Mouse (Mus musculus): ENCODE results near the gene Ctr9.

Ctr9 gene

DNA sequence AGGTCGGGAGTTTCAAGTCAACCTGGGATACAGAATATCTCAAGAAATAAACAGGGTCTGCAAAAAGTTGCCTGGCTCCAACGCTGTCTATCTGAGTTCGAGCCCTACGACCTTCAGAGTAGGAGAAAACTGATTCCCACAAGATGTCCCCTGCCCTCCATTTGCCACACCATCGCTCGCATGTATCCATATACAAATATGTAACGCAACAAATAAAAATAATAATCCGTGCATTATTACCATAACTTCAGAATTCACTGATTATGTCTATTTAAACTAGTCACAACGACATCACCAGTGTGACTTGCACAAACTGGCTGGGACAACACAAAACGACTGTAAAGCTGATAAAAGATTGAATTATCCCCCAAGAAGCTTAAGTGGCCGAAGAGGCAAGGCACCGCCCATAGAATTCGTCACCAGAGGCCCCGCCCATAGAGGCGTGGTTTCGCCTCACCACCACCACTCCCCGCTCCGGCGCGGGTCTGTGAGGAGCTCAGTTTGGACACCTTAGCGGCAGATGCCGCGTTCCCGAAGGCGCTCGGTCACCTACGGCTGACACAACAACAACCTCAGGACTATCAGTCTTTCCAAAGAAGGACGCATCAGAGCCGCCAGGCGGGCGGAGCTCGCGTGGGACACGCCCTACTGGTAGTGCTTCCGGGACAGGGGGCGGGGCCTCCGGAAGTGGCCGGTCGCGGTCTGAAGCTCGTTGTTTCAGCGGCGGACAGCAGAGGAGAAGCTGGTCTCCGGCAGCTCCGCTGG, at the start of gene Ctr9:
Gene Ctr9 (plus strand): TSS at position 671 of the 765 bp plus-strand sequence.
- peak; percentile 71 for DNase-seq (ENCODE audit: low read depth, low spot score)

DNA sequence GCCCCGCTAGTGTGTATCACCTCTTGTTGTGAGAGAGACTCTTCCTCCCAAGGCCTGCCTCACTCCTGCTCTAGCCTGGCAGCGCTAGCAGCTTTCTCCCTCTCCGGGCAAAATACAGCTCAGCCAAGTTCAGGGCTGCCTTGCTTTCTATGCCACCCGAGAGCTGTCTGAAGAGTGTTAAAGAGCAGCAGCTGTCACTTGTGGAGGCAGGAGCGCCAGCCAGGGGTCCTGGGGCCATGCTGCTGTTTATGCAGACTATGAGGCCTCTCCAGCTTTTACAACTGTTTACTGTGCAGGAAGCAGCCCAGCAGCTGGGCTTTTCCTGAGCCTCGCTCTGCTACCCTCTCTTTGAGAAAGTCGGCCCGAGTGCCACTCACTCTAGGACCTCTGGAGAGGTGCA, 47.7 kb upstream of the Ctr9 start:
- no peak for DNase-seq (ENCODE audit: low read depth, low spot score)

DNA sequence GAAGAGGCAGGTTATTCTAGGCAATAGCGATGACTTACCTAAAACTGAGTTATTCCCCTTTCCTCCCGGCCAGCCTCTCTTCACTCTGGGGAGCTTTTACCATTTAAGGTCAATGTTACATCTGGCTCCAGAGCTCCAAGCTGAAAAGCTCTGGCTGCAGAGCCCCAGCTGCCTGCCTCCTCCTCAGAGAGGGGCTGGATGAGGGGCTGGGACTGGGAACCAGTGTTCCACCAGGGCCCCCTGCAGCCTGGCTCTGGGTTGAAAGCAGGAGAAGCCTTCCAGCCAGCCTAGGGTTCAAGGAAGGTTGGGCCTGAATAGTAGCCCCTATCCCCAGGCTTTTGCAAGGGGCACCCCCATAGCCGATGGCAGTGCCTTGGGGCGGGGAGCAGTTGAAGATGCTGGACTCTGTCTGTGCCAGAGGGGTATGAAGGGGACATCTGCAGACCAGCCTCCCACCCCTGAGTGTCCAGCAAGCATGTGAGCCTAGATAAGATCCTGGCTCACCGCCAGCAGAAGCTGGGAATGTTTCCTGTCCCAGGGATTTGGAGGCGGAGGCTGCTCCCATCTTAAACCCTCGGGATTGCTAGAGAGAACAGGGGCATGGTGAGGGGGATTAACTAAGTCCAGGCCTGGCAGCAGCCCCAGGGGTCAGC, 46.6 kb upstream of the Ctr9 start, which contains the start of gene Mrvi1:
Gene Mrvi1 (minus strand): TSS at position 409 of the 653 bp plus-strand sequence.
- DNase-seq (ENCODE audit: low read depth, low spot score): no peak

DNA sequence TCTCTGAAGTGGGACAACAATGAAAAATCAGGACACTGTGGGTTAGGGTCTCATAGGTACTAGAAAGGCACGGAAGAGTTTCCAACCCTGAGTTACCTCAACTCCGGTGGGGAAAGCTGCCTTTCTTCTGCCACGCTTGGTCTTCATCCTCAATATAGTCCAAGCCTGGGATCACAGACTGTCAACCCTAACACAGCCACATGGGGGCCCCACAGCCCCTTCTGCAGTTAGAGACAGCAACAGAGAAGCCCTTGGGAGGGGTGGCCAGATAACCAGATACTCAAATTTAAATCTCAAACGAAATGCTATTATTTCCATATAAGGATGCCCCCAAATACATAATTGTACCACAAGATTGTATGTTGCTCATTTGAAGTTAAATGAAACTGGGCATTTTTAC, 46.0 kb upstream of the Ctr9 start:
- no peak for DNase-seq (ENCODE audit: low read depth, low spot score)

GRCm38 (mm10) chr7:110983621-110984020, 45.1 kb upstream of the Ctr9 start:
- DNase-seq (ENCODE audit: low read depth, low spot score): no peak

DNA sequence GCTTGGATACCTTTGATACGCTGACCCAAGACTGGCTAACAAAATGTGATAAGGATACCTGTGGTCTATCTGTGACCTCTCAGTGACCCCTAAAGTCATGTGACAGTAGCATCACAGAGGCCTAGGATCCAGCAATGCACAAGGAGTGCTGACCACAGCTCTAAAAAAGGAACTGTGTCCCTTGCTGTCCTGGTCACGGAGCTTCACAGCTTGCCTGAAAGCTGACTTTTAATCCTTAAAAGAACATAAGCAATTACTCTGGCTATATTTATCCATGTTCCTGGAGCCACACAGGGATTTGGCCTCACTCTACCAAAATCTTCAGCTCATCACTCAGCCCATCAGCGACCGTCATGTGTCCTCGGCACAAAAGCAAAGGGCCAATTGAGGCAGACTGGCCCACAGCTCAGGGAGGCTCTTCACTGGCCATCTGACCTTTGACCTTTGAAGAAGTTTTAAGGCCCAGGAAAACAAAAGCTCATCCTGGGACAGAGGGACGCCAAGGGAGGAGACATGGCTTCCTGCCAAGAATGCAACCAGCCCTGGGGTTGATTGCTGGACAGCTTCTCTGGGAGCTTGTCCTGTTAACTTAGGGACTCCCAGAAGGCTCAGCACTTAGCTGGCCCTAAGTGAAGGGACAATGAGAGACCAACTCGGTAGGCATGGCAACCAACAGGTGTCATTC, 43.0 kb upstream of the Ctr9 start:
- DNase-seq (ENCODE audit: low read depth, low spot score): no peak

- no peak for DNase-seq (ENCODE audit: low read depth, low spot score)
These were observed 40.7 kb upstream of the Ctr9 start for GRCm38 (mm10) chr7:110988081-110988480.

- DNase-seq (ENCODE audit: low read depth, low spot score): no peak
These were observed 39.4 kb upstream of the Ctr9 start for GRCm38 (mm10) chr7:110989286-110989879.

DNA sequence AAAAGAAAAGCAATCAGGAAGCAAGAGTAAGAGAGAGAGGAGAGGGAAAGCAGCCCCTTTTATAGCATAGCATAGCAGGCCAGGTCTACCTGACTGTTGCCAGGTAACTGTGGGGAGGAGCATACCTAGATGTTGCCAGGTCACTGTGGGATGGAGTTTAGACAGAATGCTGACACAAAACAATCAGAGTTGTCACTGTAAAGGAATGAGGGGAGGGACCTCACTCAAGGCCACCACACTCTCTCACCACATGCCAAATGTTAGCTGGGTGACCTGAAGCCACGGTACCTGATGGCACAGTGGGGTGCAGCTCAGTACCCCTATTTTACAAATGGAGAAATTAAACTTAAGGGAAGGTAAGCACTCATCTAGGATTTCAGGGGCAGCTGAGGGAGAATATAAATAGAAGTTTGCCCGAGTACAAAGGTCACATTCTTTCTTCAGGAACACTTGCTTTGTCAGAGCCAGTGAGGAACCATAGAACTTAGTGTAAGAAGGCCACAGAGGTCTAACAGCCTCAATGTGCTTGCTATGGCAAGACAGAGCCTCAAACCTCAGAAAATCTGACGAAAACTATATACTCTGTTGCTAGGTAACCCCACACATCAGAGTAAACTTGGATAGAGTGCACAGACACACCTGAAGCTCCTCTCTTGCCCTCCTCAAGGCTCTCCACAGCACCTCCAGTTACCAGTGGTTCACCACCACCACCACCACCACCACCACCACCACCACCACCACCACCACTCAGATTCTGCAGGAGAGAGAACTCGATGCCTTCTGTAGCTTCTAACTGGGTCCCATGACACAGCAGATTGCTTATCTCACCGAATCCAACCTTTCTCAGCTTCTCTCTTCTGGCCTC, 38.2 kb upstream of the Ctr9 start:
- no peak for DNase-seq (ENCODE audit: low read depth, low spot score)

GRCm38 (mm10) chr7:110991221-110991494, 37.6 kb upstream of the Ctr9 start:
- no peak for DNase-seq (ENCODE audit: low read depth, low spot score)

GRCm38 (mm10) chr7:110998887-110999827, 29.6 kb upstream of the Ctr9 start:
- no peak for DNase-seq (ENCODE audit: low read depth, low spot score)

DNA sequence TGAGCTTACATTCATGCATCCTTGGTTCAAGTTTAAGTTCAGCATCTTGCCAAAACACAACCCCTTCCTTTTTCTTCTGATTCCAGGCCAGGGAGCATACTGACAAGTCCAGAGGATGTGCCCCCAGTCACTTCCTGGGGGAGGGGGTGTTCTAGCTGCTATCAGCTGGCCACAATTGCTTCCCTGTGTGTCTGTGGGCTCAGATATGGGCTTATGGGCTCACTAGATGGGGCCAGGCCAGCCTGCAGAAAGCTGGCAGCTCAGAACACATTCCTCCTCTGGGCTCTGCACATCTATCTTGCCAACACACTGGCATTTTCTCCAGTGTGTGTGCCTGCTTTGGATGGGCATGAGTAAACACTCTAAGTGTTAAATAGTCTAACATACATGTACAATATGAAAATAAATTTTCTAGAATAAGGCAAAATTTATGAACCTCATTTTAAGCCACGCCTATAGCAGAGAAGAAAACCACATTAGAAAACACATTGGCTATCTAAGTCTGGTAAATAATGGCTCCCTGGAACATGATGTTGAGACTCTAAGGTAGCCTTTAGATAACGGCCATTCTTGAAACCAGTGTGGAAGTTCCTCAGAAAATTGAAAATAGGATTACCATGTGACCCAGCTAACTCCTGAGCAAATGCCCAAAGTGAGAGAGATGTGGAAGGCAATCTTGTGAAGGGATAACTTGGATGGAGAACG, 24.5 kb upstream of the Ctr9 start:
- no peak for DNase-seq (ENCODE audit: low read depth, low spot score)

DNA sequence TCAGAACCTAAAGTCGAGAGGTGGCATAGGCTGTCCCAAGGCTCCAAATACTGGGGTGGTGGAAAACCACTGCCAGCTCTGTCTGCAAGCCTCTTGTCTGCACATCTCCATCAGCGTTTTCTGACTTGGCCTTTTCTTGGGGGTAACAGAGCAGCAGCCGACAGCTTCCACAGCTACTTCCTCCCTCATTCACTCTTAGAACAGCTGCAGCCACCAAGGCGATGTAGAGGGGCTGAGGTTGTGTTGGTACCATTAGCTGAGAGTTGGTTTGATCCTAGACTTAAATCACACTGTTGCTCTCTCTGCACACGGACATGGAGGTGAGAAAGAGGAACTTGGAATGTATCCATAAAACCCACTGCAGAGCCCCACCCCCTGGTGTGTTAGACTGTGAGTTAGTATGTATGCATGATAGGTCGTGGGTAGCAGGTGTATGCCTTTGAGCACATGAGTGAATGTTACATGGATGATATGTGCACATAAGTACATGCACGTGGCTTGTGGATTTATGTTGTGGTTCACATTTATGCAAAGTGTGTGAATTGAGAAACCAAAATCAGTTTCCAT, 14.6 kb upstream of the Ctr9 start:
- no peak for DNase-seq (ENCODE audit: low read depth, low spot score)

DNA sequence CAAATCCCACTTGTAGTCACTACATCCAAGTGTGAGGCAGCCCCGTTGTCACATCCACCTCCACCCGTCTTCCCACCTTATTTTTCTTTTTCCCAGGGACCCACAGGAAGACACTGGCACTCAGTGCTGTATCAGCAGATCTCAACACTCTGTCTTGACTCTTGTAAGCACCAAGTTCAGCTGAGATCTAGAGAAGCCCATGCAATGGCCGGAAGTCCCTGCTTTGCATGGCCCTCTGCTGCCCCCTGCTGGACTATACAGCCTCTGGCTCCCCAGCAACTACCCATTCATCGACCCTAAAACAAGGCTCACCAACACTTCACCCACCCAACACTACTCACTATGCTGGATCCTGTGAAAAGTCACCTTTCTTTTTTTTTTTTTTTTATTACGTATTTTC, 13.9 kb upstream of the Ctr9 start:
- DNase-seq (ENCODE audit: low read depth, low spot score): peak; percentile 57

GRCm38 (mm10) chr7:111015731-111016130, 13.0 kb upstream of the Ctr9 start:
- DNase-seq (ENCODE audit: low read depth, low spot score): no peak

GRCm38 (mm10) chr7:111016921-111017320, 11.8 kb upstream of the Ctr9 start:
- DNase-seq (ENCODE audit: low read depth, low spot score): no peak

- no peak for DNase-seq (ENCODE audit: low read depth, low spot score)
These were observed 7.9 kb upstream of the Ctr9 start for GRCm38 (mm10) chr7:111020814-111021213.

GRCm38 (mm10) chr7:111024068-111024594, 4.6 kb upstream of the Ctr9 start:
- DNase-seq (ENCODE audit: low read depth, low spot score): no peak

- DNase-seq (ENCODE audit: low read depth, low spot score): no peak
These were observed 3.8 kb upstream of the Ctr9 start for GRCm38 (mm10) chr7:111024912-111025311.

All from brain, embryonic 18.5 days (tissue).